Mouse (Mus musculus): ENCODE results near the gene Slc35a2.

- no peak for TF ChIP-seq POLR2A (IDR thresholded peaks at IDR 0.05; ENCODE audit: insufficient read depth, low read depth, low read length)
- no peak for TF ChIP-seq CTCF (IDR thresholded peaks at IDR 0.05; ENCODE audit: insufficient read depth, low read depth, low read length)
These were observed 14.4 kb downstream of the Slc35a2 start for GRCm38 (mm10) chrX:7898211-7898610.

All from olfactory bulb, adult 2 months (tissue).